Mouse (Mus musculus) induced T-regulatory cell, adult 2 months (primary cell): ENCODE measurements at regions not wholly inside any gene's neighbourhood (a gene's known extent, or its start where the extent isn't known, plus 50 kb on each side); places are given as distances from the start of the nearest gene placed in this dataset.

Source experiments
- DNase-seq: peaks from one replicate; pipeline ENCODE4 v3.0.0-alpha.2; 2012; ENCODE audit warnings: low read depth

- DNase-seq = no peak
These were observed 184.4 kb upstream of the Habp2 start for GRCm38 (mm10) chr19:56102454-56103080.

- DNase-seq = no peak
These were observed 181.9 kb upstream of the Habp2 start for GRCm38 (mm10) chr19:56105073-56105451.

- DNase-seq = no peak
These were observed 181.4 kb upstream of the Habp2 start for GRCm38 (mm10) chr19:56105452-56106091.

- DNase-seq = no peak
These were observed 178.1 kb upstream of the Habp2 start for GRCm38 (mm10) chr19:56108796-56109195.

DNA sequence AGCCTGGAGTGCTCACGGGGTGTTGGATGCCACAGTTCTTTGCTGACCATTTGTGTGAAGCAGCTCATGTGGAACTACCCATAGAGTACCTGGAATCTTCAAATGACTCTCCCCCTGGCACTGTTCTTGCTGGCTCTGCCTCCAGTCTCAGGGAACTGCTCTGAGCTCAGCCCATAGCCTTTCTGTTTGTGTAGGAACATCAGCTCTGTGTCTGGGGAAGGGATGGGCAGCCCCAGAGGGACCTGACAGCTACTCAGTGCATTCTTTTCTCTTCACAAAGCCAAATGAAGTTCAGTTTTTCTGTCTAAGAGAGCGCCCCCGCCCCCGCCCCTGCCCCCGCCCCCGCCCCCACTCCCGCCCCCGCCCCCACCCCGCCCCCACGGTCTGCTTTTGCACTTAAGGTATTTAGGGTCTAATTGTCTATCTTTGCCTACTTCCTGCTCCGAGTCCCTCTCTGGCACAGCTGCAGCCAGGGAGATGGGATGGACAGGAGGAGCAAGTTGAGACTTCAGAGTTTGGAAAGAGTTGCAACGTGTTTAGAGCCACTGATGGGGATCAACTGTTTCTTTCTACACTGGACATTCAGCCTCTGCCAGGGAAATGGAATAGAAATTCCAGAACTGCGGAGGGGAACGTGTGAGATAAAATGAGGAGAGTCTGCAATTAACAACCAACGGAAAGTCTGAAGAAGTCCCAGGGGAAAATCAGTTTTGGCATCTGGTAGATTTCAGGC lies 171.2 kb upstream of the Habp2 start:
- DNase-seq = no peak

- no peak for DNase-seq
These were observed 170.7 kb upstream of the Habp2 start for GRCm38 (mm10) chr19:56116285-56116680.

- no peak for DNase-seq
These were observed 166.2 kb upstream of the Habp2 start for GRCm38 (mm10) chr19:56120723-56121122.

GRCm38 (mm10) chr19:56122186-56122585 lies 164.8 kb upstream of the Habp2 start:
- no peak for DNase-seq

GRCm38 (mm10) chr19:56131556-56131955 lies 155.4 kb upstream of the Habp2 start:
- DNase-seq = no peak

GRCm38 (mm10) chr19:56132911-56133562 lies 153.9 kb upstream of the Habp2 start:
- no peak for DNase-seq

DNA sequence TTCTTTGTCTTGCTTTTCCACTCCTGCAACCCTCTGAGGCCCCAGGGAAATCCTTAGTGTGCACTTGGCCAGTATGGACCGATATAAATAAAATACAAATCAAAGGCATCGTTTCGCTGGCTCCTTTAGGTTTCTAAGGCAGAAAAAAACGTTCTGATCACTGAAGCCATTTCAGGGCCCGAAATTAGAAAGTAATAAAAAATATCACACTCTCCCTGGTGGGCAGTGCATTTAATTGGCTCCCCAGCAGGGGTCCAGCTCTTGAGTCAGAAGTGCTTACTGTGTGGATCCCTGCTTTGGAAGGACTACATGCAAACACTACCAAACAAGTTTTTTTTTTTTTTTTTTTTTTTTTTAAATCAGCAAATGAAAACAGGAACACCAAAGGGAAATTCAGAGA lies 153.4 kb upstream of the Habp2 start:
- no peak for DNase-seq

- peak; percentile 3 for DNase-seq
These were observed 152.7 kb upstream of the Habp2 start for GRCm38 (mm10) chr19:56134081-56134818.

DNA sequence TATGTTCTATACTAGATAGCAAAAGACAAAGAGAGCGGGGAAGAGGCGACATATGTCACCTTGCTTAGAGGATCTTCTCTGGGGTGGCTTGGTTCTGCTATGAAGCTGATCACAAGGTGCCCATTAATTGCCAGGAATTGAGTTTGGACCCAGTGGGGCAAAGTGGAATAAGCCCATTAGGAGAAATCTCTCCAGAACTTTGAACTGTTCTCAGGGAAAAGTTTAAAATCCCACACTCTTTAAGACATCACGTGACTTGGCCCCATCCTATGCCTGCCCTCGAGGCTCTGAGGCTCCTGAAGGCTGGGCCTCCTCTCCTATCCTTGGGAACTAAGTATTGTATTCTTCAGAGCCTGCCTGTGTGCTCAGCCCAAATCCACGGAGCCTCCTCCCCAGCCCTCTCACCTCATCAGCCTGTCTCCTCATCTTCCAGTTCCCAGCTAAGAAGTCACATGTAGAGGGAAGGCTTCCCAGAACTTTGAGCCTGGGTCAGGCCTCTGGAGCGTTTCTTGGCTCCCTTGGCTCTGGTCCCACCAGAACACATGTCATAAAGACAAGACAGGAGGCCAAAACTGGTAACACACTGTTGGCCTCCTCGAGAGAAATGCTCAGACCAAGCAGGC lies 151.5 kb upstream of the Habp2 start:
- DNase-seq = no peak

GRCm38 (mm10) chr19:56140540-56140939 lies 146.4 kb upstream of the Habp2 start:
- no peak for DNase-seq

DNA sequence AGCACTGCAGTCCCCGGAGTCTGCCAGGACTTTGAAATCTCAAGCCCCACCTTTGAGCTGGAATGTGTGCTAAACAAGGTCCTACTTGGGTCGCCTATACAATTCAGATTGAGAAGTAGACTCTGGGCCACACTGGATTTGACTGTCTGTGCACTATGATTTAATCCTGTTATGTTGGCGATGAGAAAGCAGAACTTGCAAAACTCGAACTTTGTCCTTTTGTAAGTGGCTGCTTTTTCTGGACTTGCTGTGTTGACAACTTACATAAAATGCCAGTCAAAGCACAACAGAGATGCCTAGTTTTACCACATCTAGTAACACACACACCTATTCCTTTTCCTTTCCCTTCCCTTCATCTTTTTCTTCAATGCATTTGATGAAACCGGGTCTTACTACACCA lies 142.7 kb upstream of the Habp2 start:
- no peak for DNase-seq

- no peak for DNase-seq
These were observed 129.8 kb upstream of the Habp2 start for GRCm38 (mm10) chr19:56157120-56157519.

DNA sequence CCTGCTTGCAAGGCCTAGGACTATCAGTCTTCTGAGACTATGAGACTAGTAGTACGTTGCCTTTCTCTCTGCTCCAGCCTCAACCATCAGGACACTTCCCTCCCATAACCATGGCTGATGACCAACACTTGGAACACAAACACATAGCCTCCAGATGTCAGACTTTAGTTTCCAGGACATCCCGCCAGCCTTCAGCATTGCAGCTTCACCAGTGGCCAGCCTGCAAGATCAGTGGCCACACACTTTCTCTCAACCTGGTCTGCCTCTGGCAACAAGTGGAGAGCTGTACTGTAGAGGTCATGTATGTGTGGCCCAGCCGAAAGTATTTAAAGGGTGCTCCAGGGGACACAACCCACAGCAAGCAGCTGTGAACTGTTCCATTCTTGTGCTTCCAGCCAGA lies 124.8 kb upstream of the Habp2 start:
- no peak for DNase-seq

- DNase-seq = no peak
These were observed 117.6 kb upstream of the Habp2 start for GRCm38 (mm10) chr19:56169133-56169997.

- no peak for DNase-seq
These were observed 117.0 kb upstream of the Habp2 start for GRCm38 (mm10) chr19:56169998-56170274.

- DNase-seq = no peak
These were observed 114.5 kb upstream of the Habp2 start for GRCm38 (mm10) chr19:56172454-56172853.

DNA sequence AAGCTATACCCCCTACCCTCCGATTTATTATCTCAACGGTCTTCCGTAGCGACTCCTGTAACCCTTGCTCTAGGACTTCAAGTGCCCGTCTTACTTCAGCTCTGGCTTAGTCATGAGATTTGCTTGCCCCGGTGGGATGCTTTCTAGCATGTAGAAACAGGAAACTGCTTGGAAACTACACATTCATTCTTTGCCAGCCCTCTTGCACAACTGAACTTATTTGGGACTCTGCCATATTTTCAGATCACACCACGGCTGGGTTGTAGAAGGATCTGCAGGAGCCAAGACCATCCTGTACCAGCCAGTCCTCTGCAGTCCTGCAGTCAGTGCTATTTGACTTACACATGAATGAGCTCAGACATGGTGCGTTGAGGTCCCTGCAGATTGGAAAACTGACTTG lies 110.9 kb upstream of the Habp2 start:
- DNase-seq = no peak
